Mouse (Mus musculus) heart, adult 18-20 months (tissue): Measurements from ENCODE around the gene Sumo1. TPM values are rescaled to one million over a fixed set of nuclear protein-coding genes. Genes with fewer than 3 reads are reported as not detected.
A peak's percentile ranks its signal among the peaks of the same experiment; 100 is the strongest.
"Not testable (repeated sequence)": the region's sequence is repeated elsewhere in the genome, so short reads cannot be mapped to it uniquely, and the experiment has no call there.

Source experiments
- DNase-seq, 2 experiments: peaks; one replicate each; pipeline ENCODE4 v3.0.0; 2021 to 2022; ENCODE audit warnings: mixed read lengths in 1 of 2
- total RNA-seq, 2 experiments: library from RNA; stranded (reverse); gene quantifications; 2 replicates each; pipeline ENCODE4 v1.2.3; 2021

Sumo1 gene
- total RNA-seq, 2 experiments from 2014 or later, result 57.6 to 67.6 TPM

GRCm38 (mm10) chr1:59638371-59638770 is 32.3 kb downstream of the Sumo1 start:
- DNase-seq, result no peak

DNA sequence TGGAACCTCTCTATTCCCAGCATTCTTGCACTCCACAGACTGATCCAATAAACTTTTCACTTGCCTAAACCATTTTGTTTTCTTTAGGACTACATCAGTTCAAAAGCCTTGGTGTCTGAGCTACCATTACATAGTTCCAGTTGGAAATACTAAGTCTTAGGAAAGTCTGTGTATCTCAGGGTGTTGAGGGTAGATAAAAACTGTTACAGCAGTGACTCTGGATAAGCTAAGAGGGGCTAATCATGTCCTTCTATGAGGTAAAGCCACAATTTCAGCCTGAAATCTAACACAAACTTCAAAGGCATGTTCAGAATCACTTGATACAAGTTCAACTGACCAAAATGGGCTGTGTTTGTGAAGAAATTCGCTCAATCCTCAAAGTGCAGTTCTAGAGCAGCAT is 34.3 kb downstream of the Sumo1 start:
- DNase-seq, result no peak

- DNase-seq, result no peak
These were observed 37.6 kb downstream of the Sumo1 start for GRCm38 (mm10) chr1:59633056-59633455.

GRCm38 (mm10) chr1:59631986-59632659 is 38.5 kb downstream of the Sumo1 start:
- DNase-seq, result no peak

DNA sequence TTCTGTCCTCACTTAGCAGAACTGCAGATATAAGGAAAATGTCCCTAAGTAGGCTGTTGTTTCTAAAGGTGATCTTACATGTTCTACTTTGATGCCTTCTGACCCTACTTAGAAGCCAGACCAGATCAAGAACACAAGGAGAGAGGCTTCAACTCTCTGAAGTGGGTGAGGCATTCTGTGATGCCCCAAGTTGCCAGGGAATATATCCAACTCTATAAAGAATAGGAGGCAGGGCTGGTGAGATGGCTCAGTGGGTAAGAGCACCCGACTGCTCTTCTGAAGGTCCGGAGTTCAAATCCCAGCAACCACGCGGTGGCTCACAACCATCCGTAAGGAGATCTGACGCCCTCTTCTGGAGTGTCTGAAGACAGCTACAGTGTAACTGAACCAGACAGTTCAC is 40.3 kb downstream of the Sumo1 start:
- not testable (repeated sequence) for DNase-seq

DNA sequence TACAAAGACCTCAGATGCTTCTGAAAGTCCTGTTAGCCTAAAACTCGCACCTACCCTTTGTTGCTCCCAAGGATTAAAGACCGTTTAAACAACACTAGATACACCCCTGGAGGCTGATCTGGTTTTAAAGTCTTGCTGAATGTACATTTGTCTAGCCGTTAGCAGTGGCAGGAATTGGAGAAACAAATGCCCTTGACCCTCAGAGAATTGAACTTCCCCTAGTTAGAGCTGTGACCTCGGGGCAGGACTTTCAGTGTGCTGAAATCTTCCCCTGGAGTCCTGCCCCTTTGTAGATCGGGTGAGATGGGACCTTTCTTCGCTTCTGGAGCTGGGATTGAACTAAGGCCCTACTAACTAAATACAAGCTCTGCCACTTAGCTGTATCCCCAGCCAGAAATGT is 41.4 kb downstream of the Sumo1 start:
- DNase-seq, result no peak

GRCm38 (mm10) chr1:59625410-59625809 is 45.2 kb downstream of the Sumo1 start:
- peak; percentile 65 to 66 for DNase-seq

DNA sequence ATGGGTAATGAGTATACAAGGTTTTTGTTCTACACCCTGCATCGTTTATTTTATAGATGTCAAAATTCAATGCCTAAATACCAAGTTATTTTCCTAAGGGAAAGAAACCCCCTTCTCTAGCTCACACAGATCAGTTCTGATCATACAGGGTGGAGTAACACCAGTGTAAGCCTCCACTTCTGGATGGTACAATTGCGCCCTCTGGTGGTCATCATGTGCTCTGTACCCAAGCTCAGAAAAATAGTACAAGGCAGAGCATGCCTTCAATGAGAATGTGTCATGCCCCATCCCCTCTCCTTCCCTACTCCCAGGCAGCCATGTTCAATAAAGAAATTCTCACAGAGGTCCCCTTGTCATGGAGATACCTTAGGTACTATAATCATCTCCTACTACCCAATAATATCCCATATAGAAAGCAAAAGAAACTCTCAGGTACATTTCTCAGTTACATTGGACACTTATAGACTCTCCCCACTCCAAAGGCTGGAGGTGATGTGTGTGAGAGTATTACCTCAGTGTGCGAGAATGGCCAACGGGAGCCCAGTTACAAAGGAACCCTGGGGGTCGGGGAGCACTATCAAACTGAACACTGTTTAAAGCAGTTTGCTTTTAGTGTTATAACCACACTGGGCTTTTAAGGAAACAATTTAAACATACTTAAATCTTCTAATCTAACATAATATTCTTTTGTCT is 47.2 kb downstream of the Sumo1 start:
- peak; percentile 63 to 85 for DNase-seq

GRCm38 (mm10) chr1:59619201-59619600 is 51.4 kb downstream of the Sumo1 start:
- no peak for DNase-seq

- no peak for DNase-seq
These were observed 55.6 kb downstream of the Sumo1 start for GRCm38 (mm10) chr1:59615021-59615420.

- peak; percentile 25 to 36 for DNase-seq
These were observed 56.8 kb downstream of the Sumo1 start for GRCm38 (mm10) chr1:59613795-59614194.

- DNase-seq, result no peak
These were observed 59.7 kb downstream of the Sumo1 start for GRCm38 (mm10) chr1:59610929-59611328.

DNA sequence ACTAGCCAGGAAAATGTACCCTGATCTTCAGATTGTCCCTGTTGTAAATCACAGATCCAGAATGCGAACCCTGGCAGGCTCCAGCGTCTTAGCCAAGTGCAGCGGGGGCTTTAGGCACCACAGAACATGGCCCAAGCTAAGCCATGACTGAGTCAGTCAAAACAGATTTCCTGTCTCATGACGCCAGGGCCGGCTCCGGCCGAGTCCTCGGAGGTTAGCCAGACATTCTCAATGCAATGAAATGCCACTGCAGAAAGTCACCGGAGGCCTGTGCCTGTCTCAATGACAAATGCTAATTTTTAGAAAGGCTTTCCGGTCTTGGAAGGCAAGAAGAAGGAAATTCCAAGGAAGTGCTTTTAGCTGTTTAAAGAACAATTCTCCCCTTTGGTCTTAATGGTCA is 60.7 kb downstream of the Sumo1 start:
- peak; percentile 25 to 30 for DNase-seq

GRCm38 (mm10) chr1:59609458-59609857 is 61.2 kb downstream of the Sumo1 start:
- DNase-seq, result no peak

DNA sequence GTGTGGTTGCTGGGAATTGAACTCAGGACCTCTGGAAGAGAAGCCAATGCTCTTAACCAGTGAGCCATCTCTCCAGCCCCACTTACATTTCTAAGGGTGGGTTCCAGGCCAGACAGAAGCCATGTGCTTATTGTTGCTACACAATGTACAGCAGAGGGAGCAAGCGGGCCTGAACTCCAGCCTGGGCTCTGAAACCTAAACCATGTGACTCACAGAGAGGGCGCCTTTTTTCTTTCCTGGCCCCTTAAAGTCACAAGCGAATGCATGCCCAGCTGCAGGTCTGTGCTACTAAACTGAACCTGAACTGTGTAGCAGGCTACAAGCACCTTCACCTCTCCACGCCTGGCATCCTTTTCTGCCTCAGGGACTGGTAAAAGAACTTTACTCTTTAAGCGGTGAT is 61.7 kb downstream of the Sumo1 start:
- no peak for DNase-seq

GRCm38 (mm10) chr1:59608125-59608762 is 62.4 kb downstream of the Sumo1 start:
- no peak for DNase-seq

- DNase-seq, result no peak
These were observed 63.6 kb downstream of the Sumo1 start for GRCm38 (mm10) chr1:59607071-59607470.

DNA sequence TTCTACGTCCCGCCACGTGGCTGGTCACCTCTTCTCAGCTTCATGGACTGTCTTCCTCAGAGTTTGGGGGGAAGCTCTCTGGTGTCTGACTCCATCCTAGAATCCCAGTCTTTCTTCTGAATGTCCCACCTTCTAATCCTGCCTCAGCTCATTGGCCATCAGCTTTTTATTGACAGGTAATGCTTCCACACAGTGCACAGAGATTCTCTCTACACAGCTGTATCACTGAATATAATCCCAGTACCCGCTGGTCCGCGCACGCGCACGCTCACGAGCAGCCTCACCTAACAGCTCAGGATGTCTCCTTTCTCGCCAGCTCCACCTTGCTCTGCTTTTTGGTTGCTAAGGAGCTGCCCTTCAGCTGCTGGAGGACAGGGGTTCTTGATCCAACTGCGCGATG is 64.2 kb downstream of the Sumo1 start:
- no peak for DNase-seq

DNA sequence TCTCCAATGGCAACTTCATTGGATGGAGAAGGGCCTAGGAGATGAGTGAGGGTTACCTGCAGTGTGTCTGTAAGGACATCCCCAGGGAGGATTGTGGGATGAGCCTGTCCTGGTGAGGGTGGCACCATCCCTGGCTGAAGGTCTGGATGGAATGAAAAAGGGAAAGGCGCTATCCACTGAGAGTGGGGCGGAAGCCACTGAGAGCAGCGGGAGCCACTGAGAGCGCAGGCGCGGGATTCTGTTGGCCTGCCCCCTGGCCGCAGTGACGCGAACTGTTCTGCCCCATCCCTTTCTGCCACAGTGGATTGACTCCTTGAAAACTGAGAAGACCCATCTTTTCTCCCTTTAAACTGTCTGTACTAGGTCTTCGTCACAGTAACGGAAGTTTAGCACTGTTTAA is 66.7 kb downstream of the Sumo1 start:
- no peak for DNase-seq

- DNase-seq, result no peak
These were observed 67.3 kb downstream of the Sumo1 start for GRCm38 (mm10) chr1:59603417-59603712.

GRCm38 (mm10) chr1:59602531-59603416 is 67.9 kb downstream of the Sumo1 start:
- DNase-seq, result no peak

DNA sequence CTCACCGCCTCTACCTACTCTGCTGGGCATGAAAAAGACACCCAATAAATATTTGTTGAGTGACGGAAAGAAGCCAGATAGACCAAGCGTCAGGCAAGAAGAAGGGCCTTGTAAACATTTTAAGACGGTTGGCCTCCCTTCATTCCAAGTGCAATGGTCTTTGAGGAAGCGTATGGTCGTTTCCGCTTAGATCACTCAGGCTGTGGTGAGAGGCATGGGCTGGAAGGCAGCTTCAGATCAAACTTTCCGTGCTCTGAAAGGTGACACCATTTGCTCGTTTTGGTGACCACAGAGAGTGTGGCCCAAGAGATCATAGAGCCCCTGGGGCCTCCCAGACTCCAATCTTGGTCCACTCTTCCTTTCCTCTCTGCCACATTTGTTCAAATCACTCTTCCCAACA is 75.0 kb downstream of the Sumo1 start:
- no peak for DNase-seq
